Mouse (Mus musculus): ENCODE data around the gene Atp5k. TPM values are rescaled to one million over a fixed set of nuclear protein-coding genes. Genes with fewer than 3 reads are reported as not detected.

Atp5k gene
- polyA plus RNA-seq, 1 experiment: 35.6 TPM

DNA sequence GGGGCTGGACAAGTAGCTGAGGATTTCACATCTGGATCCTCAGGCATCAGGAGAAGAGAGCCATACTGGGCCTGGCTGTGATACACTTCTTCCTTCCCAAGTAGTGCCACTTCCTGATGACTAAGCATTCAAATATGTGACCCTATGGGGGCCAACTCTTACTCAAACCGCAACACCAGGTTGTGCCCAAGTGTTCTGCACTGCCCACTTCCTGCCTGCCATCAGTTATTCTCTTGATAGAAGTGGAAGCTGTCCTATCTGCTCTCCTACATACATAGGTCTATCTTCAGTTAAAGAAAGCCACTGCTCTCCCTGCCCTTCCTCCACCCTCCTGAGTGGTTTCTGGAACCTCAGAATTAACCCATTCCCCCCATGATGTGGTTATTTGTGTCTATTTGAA is 28.8 kb downstream of the Atp5k start:
- TF ChIP-seq CTCF (IDR thresholded peaks at IDR 0.05; ENCODE audit: borderline replicate concordance, control insufficient read depth, extremely low read depth, insufficient read depth, low read length, poor library complexity) (no peak), POLR2A (IDR thresholded peaks at IDR 0.05; ENCODE audit: control insufficient read depth, extremely low read depth, insufficient read depth, low read length, poor library complexity) (no peak)
- Histone ChIP-seq H3K27ac (ENCODE audit: control insufficient read depth, insufficient read depth, low read length) (no peak overlapping the region), H3K4me3 (ENCODE audit: control insufficient read depth, insufficient read depth, low read length) (no peak overlapping the region), H3K36me3 (ENCODE audit: control insufficient read depth, insufficient read depth, low read length) (no peaks in the 10 kb centered on the region), H3K4me1 (replicated peaks; ENCODE audit: control insufficient read depth, insufficient read depth, low read length) (0 out of 2 replicates have a peak, but pooled peaks cover 3% of the 10 kb centered on the region), H3K27me3 (ENCODE audit: control insufficient read depth, insufficient read depth, low read length) (no peaks in the 10 kb centered on the region)
- DNase-seq: no peak
- WGBS: 4% methylated on average over 1 of the region's 1 CpGs

DNA sequence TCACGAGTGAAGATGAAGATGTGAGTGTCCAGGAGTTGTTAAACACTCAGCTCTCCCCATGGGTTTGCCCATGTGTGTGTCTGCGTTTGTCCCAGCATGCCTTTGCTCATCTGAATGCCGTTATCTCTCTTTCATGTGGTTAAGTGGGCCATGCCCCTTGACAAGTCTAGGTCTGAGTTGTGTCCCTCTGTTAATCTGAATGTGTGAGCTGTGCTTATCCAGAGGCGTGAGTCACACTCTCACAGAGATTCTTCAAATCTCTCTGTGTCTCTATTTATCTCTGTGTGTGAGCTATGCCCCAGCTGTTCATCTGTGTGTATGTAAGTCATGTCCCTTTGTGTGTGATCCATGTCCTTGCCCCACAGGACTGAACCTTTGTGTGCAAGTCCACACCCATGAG is 30.8 kb downstream of the Atp5k start:
- Histone ChIP-seq H3K27me3 (ENCODE audit: control insufficient read depth, insufficient read depth, low read length) (no peaks in the 10 kb centered on the region; the same call in 1 of the 2 replicates), H3K4me1 (replicated peaks; ENCODE audit: control insufficient read depth, insufficient read depth, low read length) (0 out of 2 replicates have a peak, but pooled peaks cover 3% of the 10 kb centered on the region), H3K27ac (ENCODE audit: control insufficient read depth, insufficient read depth, low read length) (no peak overlapping the region), H3K4me3 (ENCODE audit: control insufficient read depth, insufficient read depth, low read length) (no peak overlapping the region), H3K36me3 (ENCODE audit: control insufficient read depth, insufficient read depth, low read length) (no peaks in the 10 kb centered on the region)
- no peak for DNase-seq
- WGBS: 62% methylated on average over 4 of the region's 4 CpGs
- TF ChIP-seq POLR2A (IDR thresholded peaks at IDR 0.05; ENCODE audit: control insufficient read depth, extremely low read depth, insufficient read depth, low read length, poor library complexity) (no peak), CTCF (IDR thresholded peaks at IDR 0.05; ENCODE audit: borderline replicate concordance, control insufficient read depth, extremely low read depth, insufficient read depth, low read length, poor library complexity) (no peak)

DNA sequence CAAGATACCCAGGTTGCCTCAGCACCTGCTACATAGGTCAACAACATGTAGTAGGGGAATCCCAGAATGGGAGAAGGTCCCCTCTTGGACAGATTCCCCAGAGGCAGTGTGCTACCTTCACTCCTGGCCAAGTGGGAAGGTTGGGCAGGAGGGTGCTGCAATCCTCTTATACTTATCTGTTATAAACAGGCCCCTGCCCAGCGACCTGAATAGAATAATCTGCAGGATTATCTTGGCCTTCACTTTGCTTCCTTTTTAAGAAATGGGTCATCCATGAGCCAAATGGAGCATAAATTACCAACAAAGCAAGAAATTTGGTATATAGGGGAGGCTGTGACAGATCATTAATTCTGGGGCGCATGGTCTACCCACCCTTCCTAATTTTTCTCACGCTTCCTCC is 44.5 kb downstream of the Atp5k start:
- Histone ChIP-seq H3K4me1 (replicated peaks; ENCODE audit: control insufficient read depth, insufficient read depth, low read length) (no peaks in the 10 kb centered on the region), H3K27ac (ENCODE audit: control insufficient read depth, insufficient read depth, low read length) (no peak overlapping the region), H3K4me3 (ENCODE audit: control insufficient read depth, insufficient read depth, low read length) (no peak overlapping the region), H3K36me3 (ENCODE audit: control insufficient read depth, insufficient read depth, low read length) (no peaks in the 10 kb centered on the region), H3K27me3 (ENCODE audit: control insufficient read depth, insufficient read depth, low read length) (no peaks in the 10 kb centered on the region)
- DNase-seq: no peak
- WGBS: 86% methylated on average over 3 of the region's 3 CpGs
- TF ChIP-seq CTCF (IDR thresholded peaks at IDR 0.05; ENCODE audit: borderline replicate concordance, control insufficient read depth, extremely low read depth, insufficient read depth, low read length, poor library complexity) (no peak), POLR2A (IDR thresholded peaks at IDR 0.05; ENCODE audit: control insufficient read depth, extremely low read depth, insufficient read depth, low read length, poor library complexity) (no peak)

DNA sequence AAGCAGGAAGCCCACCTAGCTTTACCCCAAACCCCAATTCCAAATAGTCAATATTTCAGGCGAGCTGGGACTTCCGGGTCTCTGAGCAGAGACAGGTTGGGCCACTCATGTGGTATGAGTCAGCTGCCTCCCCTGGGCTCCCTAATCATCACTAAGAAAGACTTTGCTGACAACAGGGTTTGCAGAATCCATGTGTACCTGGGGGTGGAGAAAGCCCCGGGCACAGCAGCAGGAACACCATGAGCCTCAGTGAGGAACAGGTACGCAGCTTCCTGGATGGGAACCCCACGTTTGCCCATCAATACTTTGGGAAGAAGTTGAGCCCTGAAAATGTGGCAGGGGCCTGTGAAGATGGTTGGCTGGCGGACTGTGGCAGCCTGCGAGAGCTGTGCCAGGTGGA is 46.0 kb downstream of the Atp5k start, which contains the start of gene Pde6b:
Gene Pde6b (plus strand): TSS at position 191 of the 400 bp plus-strand sequence.
- H3K27ac ChIP-seq (ENCODE audit: control insufficient read depth, insufficient read depth, low read length): no peak within 1 kb of the TSS
- 91% methylated on average over 7 of the region's 7 CpGs for WGBS
- DNase-seq: no peak

GRCm38 (mm10) chr5:108386449-108386848 is 47.8 kb downstream of the Atp5k start:
- WGBS: 70% methylated on average over 4 of the region's 4 CpGs
- TF ChIP-seq POLR2A (IDR thresholded peaks at IDR 0.05; ENCODE audit: control insufficient read depth, extremely low read depth, insufficient read depth, low read length, poor library complexity) (no peak), CTCF (IDR thresholded peaks at IDR 0.05; ENCODE audit: borderline replicate concordance, control insufficient read depth, extremely low read depth, insufficient read depth, low read length, poor library complexity) (no peak)
- Histone ChIP-seq H3K36me3 (ENCODE audit: control insufficient read depth, insufficient read depth, low read length) (no peaks in the 10 kb centered on the region), H3K4me1 (replicated peaks; ENCODE audit: control insufficient read depth, insufficient read depth, low read length) (no peaks in the 10 kb centered on the region), H3K27me3 (ENCODE audit: control insufficient read depth, insufficient read depth, low read length) (no peaks in the 10 kb centered on the region), H3K27ac (ENCODE audit: control insufficient read depth, insufficient read depth, low read length) (no peak overlapping the region), H3K4me3 (ENCODE audit: control insufficient read depth, insufficient read depth, low read length) (no peak overlapping the region)
- DNase-seq: no peak

More for the DNA sequence above, 46.0 kb downstream of the Atp5k start, which contains the start of gene Pde6b:
- TF ChIP-seq POLR2A (IDR thresholded peaks at IDR 0.05; ENCODE audit: control insufficient read depth, extremely low read depth, insufficient read depth, low read length, poor library complexity) (no peak), CTCF (IDR thresholded peaks at IDR 0.05; ENCODE audit: borderline replicate concordance, control insufficient read depth, extremely low read depth, insufficient read depth, low read length, poor library complexity) (no peak)
- no peaks in the 10 kb centered on the region for H3K27me3 ChIP-seq (ENCODE audit: control insufficient read depth, insufficient read depth, low read length)
- no peaks in the 10 kb centered on the region for H3K4me1 ChIP-seq (replicated peaks; ENCODE audit: control insufficient read depth, insufficient read depth, low read length)
- no peak within 1 kb of the TSS for H3K4me3 ChIP-seq (ENCODE audit: control insufficient read depth, insufficient read depth, low read length)
- H3K36me3 ChIP-seq (ENCODE audit: control insufficient read depth, insufficient read depth, low read length): no peaks in the 10 kb centered on the region

- Histone ChIP-seq H3K27me3 (ENCODE audit: control insufficient read depth, insufficient read depth, low read length) (no peaks in the 10 kb centered on the region), H3K27ac (ENCODE audit: control insufficient read depth, insufficient read depth, low read length) (no peak overlapping the region), H3K36me3 (ENCODE audit: control insufficient read depth, insufficient read depth, low read length) (no peaks in the 10 kb centered on the region), H3K4me1 (replicated peaks; ENCODE audit: control insufficient read depth, insufficient read depth, low read length) (no peaks in the 10 kb centered on the region), H3K4me3 (ENCODE audit: control insufficient read depth, insufficient read depth, low read length) (no peak overlapping the region)
- 94% methylated on average over 2 of the region's 2 CpGs for WGBS
- DNase-seq: no peak
- TF ChIP-seq CTCF (IDR thresholded peaks at IDR 0.05; ENCODE audit: borderline replicate concordance, control insufficient read depth, extremely low read depth, insufficient read depth, low read length, poor library complexity): no peak
- TF ChIP-seq POLR2A (IDR thresholded peaks at IDR 0.05; ENCODE audit: control insufficient read depth, extremely low read depth, insufficient read depth, low read length, poor library complexity): no peak
Measured at GRCm38 (mm10) chr5:108385632-108386031, 48.6 kb downstream of the Atp5k start.

Other genes with a start within 250 kb of the Atp5k start
- 33.6 and 38.2 TPM in 2 replicates for gene Dr1, start 165.6 kb downstream of the Atp5k start, polyA plus RNA-seq (2012; rRNA removed)
- gene Pigg, start 121.8 kb downstream of the Atp5k start, polyA plus RNA-seq (2012; rRNA removed): 5.0 TPM in 2 replicates
- gene Gm42517, start 66.5 kb downstream of the Atp5k start, polyA plus RNA-seq (2012; rRNA removed): 0.61 and 1.1 TPM in 2 replicates
- not detected in 2 replicates for gene Pde6b, start 46.1 kb downstream of the Atp5k start, polyA plus RNA-seq (2012; rRNA removed)
- gene Mfsd7a, start 14.4 kb upstream of the Atp5k start, polyA plus RNA-seq (2012; rRNA removed): 2.4 and 3.8 TPM in 2 replicates
- 17.1 and 19.8 TPM in 2 replicates for gene Pcgf3, start 26.8 kb upstream of the Atp5k start, polyA plus RNA-seq (2012; rRNA removed)
- 0.27 and 0.29 TPM in 2 replicates for gene Cplx1, start 115.6 kb upstream of the Atp5k start, polyA plus RNA-seq (2012; rRNA removed)
- 158 and 164 TPM in 2 replicates for gene Gak, start 195.3 kb upstream of the Atp5k start, polyA plus RNA-seq (2012; rRNA removed)
- gene Tmem175, start 195.3 kb upstream of the Atp5k start, polyA plus RNA-seq (2012; rRNA removed): 73.3 and 77.3 TPM in 2 replicates
- 34.6 and 35.4 TPM in 2 replicates for gene Idua, start 225.9 kb upstream of the Atp5k start, polyA plus RNA-seq (2012; rRNA removed)
- 39.5 and 45.0 TPM in 2 replicates for gene Dgkq, start 235.2 kb upstream of the Atp5k start, polyA plus RNA-seq (2012; rRNA removed)
- gene Slc26a1, start 241.1 kb upstream of the Atp5k start, polyA plus RNA-seq (2012; rRNA removed): 0.44 and 0.87 TPM in 2 replicates